Mouse (Mus musculus) midbrain, embryonic 10.5 days (tissue): ENCODE measurements at regions not wholly inside any gene's neighbourhood (a gene's known extent, or its start where the extent isn't known, plus 50 kb on each side); places are given as distances from the start of the nearest gene placed in this dataset.

Experiments used
- DNase-seq: peaks from one replicate; pipeline ENCODE4 v3.0.0-alpha.2; 2017; ENCODE audit warnings: low spot score
- H3K27ac ChIP-seq: fragments of 300-500 bp; sonication (generic); replicated peaks from 2 replicates; pipeline ENCODE4 v1.5.1; 2016; ENCODE audit warnings: mild to moderate bottlenecking
- H3K27me3 ChIP-seq: fragments of 300-500 bp; sonication (generic); 2 replicates; pipeline ENCODE4 v1.6.1; 2016; ENCODE audit warnings: low read depth, mild to moderate bottlenecking; ENCODE audit not compliant: poor library complexity, severe bottlenecking
- H3K36me3 ChIP-seq: fragments of 300-500 bp; sonication (generic); 2 replicates; pipeline ENCODE4 v1.6.1; 2016; ENCODE audit warnings: mild to moderate bottlenecking, moderate library complexity
- H3K4me1 ChIP-seq: fragments of 300-500 bp; sonication (generic); 2 replicates; pipeline ENCODE4 v1.6.1; 2016
- H3K4me3 ChIP-seq: fragments of 300-500 bp; sonication (generic); 2 replicates; pipeline ENCODE4 v1.5.1; 2016; ENCODE audit warnings: mild to moderate bottlenecking, moderate library complexity
- H3K9me3 ChIP-seq: fragments of 300-500 bp; sonication (generic); replicated peaks from 2 replicates; pipeline ENCODE4 v1.6.1; 2016; ENCODE audit warnings: mild to moderate bottlenecking
- WGBS: fragments of 180-500 bp; shearing (Covaris S2); methylation state at CpG from one replicate; pipeline ENCODE4 v1.1.7; 2016; 5-methylcytosine and 5-hydroxymethylcytosine counted together

- no peaks in the 10 kb centered on the region for H3K36me3 ChIP-seq
- WGBS: 73% methylated on average over 3 of the region's 3 CpGs
- 0 out of 2 replicates have a peak, but pooled peaks cover 2% of the 10 kb centered on the region for H3K9me3 ChIP-seq
- DNase-seq: no peak
- peaks cover 22% of the 10 kb centered on the region for H3K27me3 ChIP-seq
- H3K4me1 ChIP-seq: peaks cover 44% of the 10 kb centered on the region
- H3K4me3 ChIP-seq: 0 out of 2 replicates have a peak overlapping the region, but pooled peaks have one; percentile 4
- H3K27ac ChIP-seq: peak overlapping the region; percentile 80
Observed at GRCm38 (mm10) chr16:31591565-31591964, 71.7 kb upstream of the Dlg1 start.

- Histone ChIP-seq H3K9me3 (0 out of 2 replicates have a peak, but pooled peaks cover 2% of the 10 kb centered on the region), H3K27me3 (peaks cover 22% of the 10 kb centered on the region), H3K36me3 (no peaks in the 10 kb centered on the region), H3K4me3 (0 out of 2 replicates have a peak overlapping the region, but pooled peaks have one; percentile 4), H3K27ac (peak overlapping the region; percentile 80), H3K4me1 (peaks cover 44% of the 10 kb centered on the region)
- WGBS: 17% methylated on average over 7 of the region's 7 CpGs
- DNase-seq: peak; percentile 62
Observed at GRCm38 (mm10) chr16:31592014-31592871, 71.0 kb upstream of the Dlg1 start.

- H3K4me3 ChIP-seq: no peak overlapping the region
- peaks cover 22% of the 10 kb centered on the region for H3K27me3 ChIP-seq
- no peaks in the 10 kb centered on the region for H3K36me3 ChIP-seq
- H3K4me1 ChIP-seq: peaks cover 44% of the 10 kb centered on the region
- WGBS: 41% methylated on average over 9 of the region's 9 CpGs
- H3K27ac ChIP-seq: peak overlapping the region; percentile 80
- DNase-seq: no peak
- 0 out of 2 replicates have a peak, but pooled peaks cover 2% of the 10 kb centered on the region for H3K9me3 ChIP-seq
Observed at GRCm38 (mm10) chr16:31592973-31593683, 70.1 kb upstream of the Dlg1 start.

GRCm38 (mm10) chr16:31597965-31598364 lies 65.3 kb upstream of the Dlg1 start:
- Histone ChIP-seq H3K27me3 (no peaks in the 10 kb centered on the region), H3K9me3 (0 out of 2 replicates have a peak, but pooled peaks cover 2% of the 10 kb centered on the region), H3K4me3 (no peak overlapping the region), H3K4me1 (peaks cover 11% of the 10 kb centered on the region), H3K36me3 (no peaks in the 10 kb centered on the region), H3K27ac (0 out of 2 replicates have a peak overlapping the region, but pooled peaks have one; percentile 42)
- DNase-seq: no peak
- 85% methylated on average over 5 of the region's 5 CpGs for WGBS

GRCm38 (mm10) chr16:31598409-31598988 lies 64.7 kb upstream of the Dlg1 start:
- 82% methylated on average over 9 of the region's 9 CpGs for WGBS
- no peaks in the 10 kb centered on the region for H3K27me3 ChIP-seq
- H3K4me3 ChIP-seq: no peak overlapping the region
- DNase-seq: no peak
- H3K9me3 ChIP-seq: 0 out of 2 replicates have a peak, but pooled peaks cover 2% of the 10 kb centered on the region
- H3K27ac ChIP-seq: 0 out of 2 replicates have a peak overlapping the region, but pooled peaks have one; percentile 33
- H3K4me1 ChIP-seq: peaks cover 8% of the 10 kb centered on the region
- no peaks in the 10 kb centered on the region for H3K36me3 ChIP-seq

GRCm38 (mm10) chr16:31598989-31599421 lies 64.2 kb upstream of the Dlg1 start:
- 89% methylated on average over 6 of the region's 6 CpGs for WGBS
- H3K9me3 ChIP-seq: 0 out of 2 replicates have a peak, but pooled peaks cover 2% of the 10 kb centered on the region
- H3K27ac ChIP-seq: 0 out of 2 replicates have a peak overlapping the region, but pooled peaks have one; percentile 33
- H3K27me3 ChIP-seq: no peaks in the 10 kb centered on the region
- peaks cover 3% of the 10 kb centered on the region; the same call in 1 of the 2 replicates for H3K4me1 ChIP-seq
- DNase-seq: no peak
- H3K36me3 ChIP-seq: no peaks in the 10 kb centered on the region
- no peak overlapping the region for H3K4me3 ChIP-seq

- Histone ChIP-seq H3K4me1 (0 out of 2 replicates have a peak, but pooled peaks cover 3% of the 10 kb centered on the region), H3K9me3 (no peaks in the 10 kb centered on the region), H3K27ac (no peak overlapping the region), H3K27me3 (no peaks in the 10 kb centered on the region), H3K4me3 (no peak overlapping the region), H3K36me3 (no peaks in the 10 kb centered on the region)
- DNase-seq: no peak
- WGBS: 95% methylated on average over 3 of the region's 3 CpGs
Observed at GRCm38 (mm10) chr16:31601278-31601677, 62.0 kb upstream of the Dlg1 start.

GRCm38 (mm10) chr16:31603185-31603584 lies 60.1 kb upstream of the Dlg1 start:
- DNase-seq: no peak
- Histone ChIP-seq H3K27ac (no peak overlapping the region), H3K27me3 (no peaks in the 10 kb centered on the region), H3K36me3 (no peaks in the 10 kb centered on the region), H3K9me3 (no peaks in the 10 kb centered on the region), H3K4me1 (0 out of 2 replicates have a peak, but pooled peaks cover 3% of the 10 kb centered on the region), H3K4me3 (no peak overlapping the region)
- WGBS: 84% methylated on average over 11 of the region's 11 CpGs

- DNase-seq: no peak
- Histone ChIP-seq H3K4me3 (no peak overlapping the region), H3K9me3 (no peaks in the 10 kb centered on the region), H3K4me1 (0 out of 2 replicates have a peak, but pooled peaks cover 3% of the 10 kb centered on the region), H3K27ac (peak overlapping the region; percentile 39), H3K27me3 (no peaks in the 10 kb centered on the region), H3K36me3 (no peaks in the 10 kb centered on the region)
- 86% methylated on average over 11 of the region's 11 CpGs for WGBS
Observed at GRCm38 (mm10) chr16:31606389-31607177, 56.7 kb upstream of the Dlg1 start.

- DNase-seq: no peak
- Histone ChIP-seq H3K27me3 (no peaks in the 10 kb centered on the region), H3K4me3 (no peak overlapping the region), H3K9me3 (no peaks in the 10 kb centered on the region), H3K27ac (no peak overlapping the region), H3K4me1 (no peaks in the 10 kb centered on the region), H3K36me3 (no peaks in the 10 kb centered on the region)
- WGBS: 94% methylated on average over 7 of the region's 7 CpGs
Observed at GRCm38 (mm10) chr16:31608964-31609363, 54.3 kb upstream of the Dlg1 start.

GRCm38 (mm10) chr16:31609394-31610172 lies 53.7 kb upstream of the Dlg1 start:
- Histone ChIP-seq H3K27ac (no peak overlapping the region), H3K4me1 (no peaks in the 10 kb centered on the region), H3K36me3 (no peaks in the 10 kb centered on the region), H3K27me3 (no peaks in the 10 kb centered on the region), H3K9me3 (no peaks in the 10 kb centered on the region), H3K4me3 (no peak overlapping the region)
- no peak for DNase-seq
- WGBS: 90% methylated on average over 10 of the region's 10 CpGs
